Mouse (Mus musculus) liver, adult 2 months (tissue): ENCODE measurements around the gene Wsb1.

Experiments
- CTCF ChIP-seq: fragments of 200-500 bp; IDR thresholded peaks from 2 replicates; pipeline ENCODE4 v1.5.1; 2011; ENCODE audit warnings: low read depth, low read length, control low read depth
- POLR2A ChIP-seq: fragments of 200-500 bp; IDR thresholded peaks from 2 replicates; pipeline ENCODE4 v1.6.1; 2011; ENCODE audit warnings: low read length, control low read depth; ENCODE audit not compliant: insufficient read depth; ENCODE audit errors: extremely low read depth

GRCm38 (mm10) chr11:79238398-79238752 lies 16.1 kb downstream of the Wsb1 start:
- TF ChIP-seq POLR2A (no peak), CTCF (no peak)
